Mouse (Mus musculus) embryo, embryonic 10 days (tissue): ENCODE measurements around the gene Eno3.
A peak's percentile ranks its signal among the peaks of the same experiment; 100 is the strongest.

Experiments
- DNase-seq: peaks from one replicate; pipeline ENCODE4 v3.0.0-alpha.2; 2015; ENCODE audit warnings: low spot score

Eno3 gene

GRCm38 (mm10) chr11:70656964-70657363, at the start of gene Eno3:
Eno3 (plus strand) TSS chr11:70657202.
- peak; percentile 68 for DNase-seq

- DNase-seq = no peak
These were observed 49.4 kb upstream of the Eno3 start for GRCm38 (mm10) chr11:70607611-70608010.

GRCm38 (mm10) chr11:70608381-70609066, 48.5 kb upstream of the Eno3 start:
- peak; percentile 18 for DNase-seq

DNA sequence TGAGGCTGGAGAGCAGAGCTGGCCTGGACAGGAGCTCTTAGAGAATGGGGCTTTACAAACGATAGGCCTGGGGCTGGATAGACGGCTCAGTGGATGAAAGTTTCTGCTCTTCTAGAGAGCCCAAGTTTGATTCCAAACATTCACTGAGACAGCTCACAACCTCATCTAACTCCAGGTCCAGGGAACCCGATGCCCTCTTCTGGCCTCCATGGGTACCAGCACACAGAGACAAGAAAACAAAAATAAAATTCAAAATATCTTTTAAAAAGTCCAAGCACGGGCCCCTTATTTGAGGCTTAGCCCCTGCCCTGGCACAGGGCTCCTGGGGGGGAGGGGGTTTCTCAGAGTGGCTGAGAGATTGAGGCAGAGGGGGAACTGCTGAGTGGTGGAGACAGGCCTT, 46.2 kb upstream of the Eno3 start:
- no peak for DNase-seq

DNA sequence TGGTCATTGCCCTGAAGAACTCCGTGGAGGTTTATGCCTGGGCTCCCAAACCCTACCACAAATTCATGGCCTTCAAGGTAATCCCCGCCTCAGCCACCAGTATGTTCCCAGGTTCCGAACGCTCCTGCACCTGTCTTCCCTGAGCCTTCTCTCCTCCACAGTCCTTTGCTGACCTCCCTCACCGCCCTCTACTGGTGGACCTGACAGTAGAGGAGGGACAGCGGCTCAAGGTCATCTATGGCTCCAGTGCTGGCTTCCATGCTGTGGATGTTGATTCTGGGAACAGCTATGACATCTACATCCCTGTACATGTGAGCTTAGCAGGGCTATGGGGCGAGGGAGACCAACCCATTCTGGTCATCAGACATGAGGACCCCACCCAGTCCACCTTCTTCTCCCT, 44.5 kb upstream of the Eno3 start:
- no peak for DNase-seq

GRCm38 (mm10) chr11:70615074-70615473, 41.9 kb upstream of the Eno3 start:
- peak; percentile 82 for DNase-seq

DNA sequence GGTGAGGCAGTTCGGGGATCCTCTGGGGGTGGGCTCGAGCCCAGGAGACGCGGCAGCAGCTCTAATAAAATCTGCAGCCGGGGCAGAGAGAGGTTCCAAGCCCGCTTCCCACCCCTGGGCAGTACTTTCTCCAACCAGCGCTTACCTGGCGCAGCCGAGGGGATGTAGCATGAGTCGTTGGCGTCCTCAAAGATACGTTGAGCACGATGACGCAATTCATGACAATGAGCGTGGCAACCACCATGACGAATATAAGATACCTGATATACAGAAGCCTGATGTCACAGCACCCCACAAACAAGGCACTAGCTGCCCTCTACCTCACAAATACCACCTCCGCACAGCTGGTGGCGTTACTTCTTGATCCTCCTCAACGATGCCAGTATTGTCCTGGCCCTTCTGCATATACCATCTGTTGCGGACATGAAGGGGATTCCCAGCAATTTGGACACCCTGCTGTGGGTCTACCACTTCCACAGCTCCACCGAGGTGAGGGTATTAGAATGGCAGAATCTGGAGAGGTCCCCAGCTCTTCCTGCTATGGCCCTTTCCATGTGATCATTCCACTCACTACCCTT, 41.4 kb upstream of the Eno3 start, which contains the start of gene 4930544D05Rik:
4930544D05Rik (plus strand) TSS at position 333 of the 578 bp plus-strand sequence.
- DNase-seq = peak; percentile 11

DNA sequence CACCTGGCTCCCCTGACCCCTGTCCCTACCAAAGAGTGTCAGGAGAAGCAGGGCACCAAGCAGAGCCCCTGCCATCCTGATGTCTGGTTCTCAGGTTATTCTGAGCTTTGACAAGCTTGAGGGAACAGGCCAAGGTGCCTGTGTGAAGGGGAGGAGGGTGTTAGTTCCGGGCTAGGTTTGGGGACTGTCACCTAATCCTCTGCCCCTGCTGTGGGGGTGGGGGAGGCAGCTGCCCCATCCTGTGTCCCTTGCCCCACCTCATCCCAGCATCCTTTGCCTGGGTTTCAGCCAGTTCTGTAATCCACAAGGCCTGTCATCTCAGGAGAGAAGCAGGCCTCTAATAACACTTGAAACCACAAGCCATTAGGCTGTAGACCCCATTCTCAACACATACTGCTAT, 37.9 kb upstream of the Eno3 start, which contains the start of gene Chrne:
Chrne (minus strand) TSS at position 116 of the 400 bp plus-strand sequence.
- no peak for DNase-seq

GRCm38 (mm10) chr11:70621972-70622814, 34.8 kb upstream of the Eno3 start:
- DNase-seq = no peak

GRCm38 (mm10) chr11:70623053-70623742, 33.8 kb upstream of the Eno3 start:
- DNase-seq = no peak

- DNase-seq = peak; percentile 70
These were observed 31.5 kb upstream of the Eno3 start for GRCm38 (mm10) chr11:70625473-70625872.

- DNase-seq = no peak
These were observed 30.1 kb upstream of the Eno3 start for GRCm38 (mm10) chr11:70626877-70627276.

- DNase-seq = no peak
These were observed 28.6 kb upstream of the Eno3 start for GRCm38 (mm10) chr11:70628431-70628830.

DNA sequence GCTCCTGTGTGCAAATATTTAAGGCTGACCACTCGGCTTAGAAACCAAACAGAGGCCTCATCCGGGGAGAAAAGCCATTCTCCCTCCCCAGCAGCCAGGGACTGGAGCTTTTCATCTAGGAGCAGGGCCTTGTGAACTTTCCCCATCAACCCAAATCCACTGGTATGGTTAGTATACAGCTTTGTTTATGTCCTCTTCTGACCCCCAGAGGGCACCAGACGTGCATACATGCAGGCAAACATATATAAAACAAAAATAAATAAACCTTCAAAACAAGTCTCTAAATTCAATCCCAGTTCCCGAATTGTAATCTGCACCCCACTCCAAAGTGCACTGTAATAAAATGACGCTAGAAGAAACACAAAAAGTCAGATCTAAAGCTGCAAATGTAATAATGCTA, 27.4 kb upstream of the Eno3 start:
- DNase-seq = no peak

GRCm38 (mm10) chr11:70630129-70630528, 26.9 kb upstream of the Eno3 start:
- DNase-seq = no peak

DNA sequence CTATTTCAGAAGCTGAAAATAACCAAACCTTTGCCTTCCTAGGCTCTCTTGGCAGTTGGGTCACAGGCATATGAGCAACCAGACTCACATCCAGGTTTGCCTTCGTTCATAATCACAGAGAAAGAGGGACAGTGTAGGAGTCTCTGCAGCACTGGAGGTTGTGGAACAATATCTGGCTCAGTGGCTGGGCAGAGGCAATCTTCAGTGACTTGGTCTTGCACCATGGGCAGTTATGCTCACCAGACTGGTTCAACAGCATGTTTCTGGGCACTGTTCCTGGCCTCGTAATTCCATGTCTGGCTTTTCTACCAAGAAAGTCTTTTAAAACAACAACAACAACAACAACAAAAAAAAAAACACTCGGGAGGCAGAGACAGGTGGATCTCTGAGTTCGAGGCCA, 21.4 kb upstream of the Eno3 start:
- no peak for DNase-seq

- DNase-seq = no peak
These were observed 19.2 kb upstream of the Eno3 start for GRCm38 (mm10) chr11:70637764-70638163.

- no peak for DNase-seq
These were observed 18.7 kb upstream of the Eno3 start for GRCm38 (mm10) chr11:70638293-70638692.

- DNase-seq = no peak
These were observed 18.2 kb upstream of the Eno3 start, which contains the start of gene Gp1ba for GRCm38 (mm10) chr11:70638714-70639278. Gp1ba (plus strand) TSS chr11:70639122.

- no peak for DNase-seq
These were observed 17.0 kb upstream of the Eno3 start for GRCm38 (mm10) chr11:70639976-70640375.

- DNase-seq = no peak
These were observed 15.8 kb upstream of the Eno3 start for GRCm38 (mm10) chr11:70641241-70641640.

DNA sequence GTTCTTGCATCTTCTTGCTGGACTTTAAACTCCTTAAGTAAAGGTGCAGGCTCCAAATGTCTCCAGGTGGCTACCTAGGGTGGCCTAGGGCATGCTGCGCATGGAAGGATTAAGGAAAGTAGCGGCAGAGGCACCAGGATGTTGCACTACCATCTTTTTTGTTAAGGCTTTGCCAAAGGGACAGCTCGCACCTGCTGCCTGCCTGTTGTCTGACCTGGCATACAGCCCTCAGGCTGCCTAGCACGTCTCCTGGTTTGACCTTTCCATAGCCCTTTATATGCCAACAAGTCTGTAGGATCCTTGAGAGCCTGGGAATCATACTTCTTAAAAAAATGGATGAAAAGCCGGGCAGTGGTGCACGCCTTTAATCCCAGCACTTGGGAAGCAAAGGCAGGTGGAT, 14.0 kb upstream of the Eno3 start:
- no peak for DNase-seq
